Mouse (Mus musculus): ENCODE results near the gene Bpifa6. TPM values are rescaled to one million over a fixed set of nuclear protein-coding genes. Genes with fewer than 3 reads are reported as not detected.

Gene Bpifa6
- total RNA-seq (2023), result not detected

GRCm38 (mm10) chr2:153974582-153974981 is at the start of gene Bpifa6:
Gene Bpifa6, plus strand, starts transcription at chr2:153974945.

DNA sequence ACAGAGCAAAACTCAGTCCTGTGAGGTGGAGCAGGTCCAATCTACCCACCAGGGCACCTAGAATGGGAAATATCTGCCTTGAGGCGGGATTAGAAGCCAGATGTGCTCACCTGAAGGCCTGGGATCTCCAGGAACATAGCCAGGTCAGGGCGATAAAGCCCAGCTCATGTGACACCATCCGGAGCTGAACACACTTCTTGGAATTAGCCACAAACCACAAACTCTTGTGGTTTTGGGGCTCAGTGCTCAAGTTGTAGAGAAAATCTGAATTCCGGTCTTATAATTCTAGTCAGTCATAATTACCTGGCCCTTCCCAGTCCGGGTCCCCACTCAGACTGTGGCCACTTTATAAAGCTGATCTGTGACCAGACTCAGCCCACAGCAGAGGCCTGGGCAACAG is 36.9 kb upstream of the Bpifa6 start, which contains the start of gene Bpifb4:
Gene Bpifb4, plus strand, starts transcription at position 370 of the 400 bp plus-strand sequence.

GRCm38 (mm10) chr2:154007965-154008364 is 33.2 kb downstream of the Bpifa6 start, which contains the start of gene Bpifa2:
Gene Bpifa2, plus strand, starts transcription at chr2:154008265.

Other genes with a start within 250 kb of the Bpifa6 start
- 100 to 1,000 TPM; 111 to 124 TPM for gene Mapre1, start 233.7 kb upstream of the Bpifa6 start, total RNA-seq (2023)
- gene Efcab8, start 195.0 kb upstream of the Bpifa6 start, total RNA-seq (2023), result under 1 TPM; 0.31 TPM
- gene Sun5, start 103.9 kb upstream of the Bpifa6 start, total RNA-seq (2023), result not detected
- gene Bpifb2, start 99.9 kb upstream of the Bpifa6 start, total RNA-seq (2023), result not detected
- gene Bpifb6, start 74.6 kb upstream of the Bpifa6 start, total RNA-seq (2023), result not detected
- gene Bpifb3, start 56.7 kb upstream of the Bpifa6 start, total RNA-seq (2023), result not detected
- gene Bpifb4, start 36.7 kb upstream of the Bpifa6 start, total RNA-seq (2023), result not detected
- not detected for gene Bpifa2, start 33.3 kb downstream of the Bpifa6 start, total RNA-seq (2023)
- not detected for gene Bpifa3, start 155.4 kb downstream of the Bpifa6 start, total RNA-seq (2023)
- not detected for gene Bpifa1, start 167.9 kb downstream of the Bpifa6 start, total RNA-seq (2023)
- not detected for gene Bpifa5, start 187.7 kb downstream of the Bpifa6 start, total RNA-seq (2023)
- gene Bpifb1, start 215.9 kb downstream of the Bpifa6 start, total RNA-seq (2023), result not detected
- not detected for gene Bpifb5, start 248.8 kb downstream of the Bpifa6 start, total RNA-seq (2023)

Measured in neutrophil, adult 59 days (primary cell).